Mouse (Mus musculus): Measurements from ENCODE around the gene Tbc1d2b. TPM values are rescaled to one million over a fixed set of nuclear protein-coding genes. Genes with fewer than 3 reads are reported as not detected.

Tbc1d2b gene
- polyA plus RNA-seq, 1 experiment, result 6.7 TPM

- Histone ChIP-seq H3K79me3 (ENCODE audit: low read depth) (no peaks in the 10 kb centered on the region), H3K4me3 (ENCODE audit: insufficient read depth, poor library complexity, severe bottlenecking) (no peak overlapping the region), H3K79me2 (ENCODE audit: control insufficient read depth, insufficient read depth) (no peaks in the 10 kb centered on the region), H3K27me3 (ENCODE audit: control insufficient read depth, insufficient read depth, insufficient read length) (no peaks in the 10 kb centered on the region), H3K36me3 (ENCODE audit: control insufficient read depth, insufficient read depth) (no peaks in the 10 kb centered on the region), H3ac (ENCODE audit: control insufficient read depth, insufficient read length, low read depth) (no peak overlapping the region)
- TF ChIP-seq USF1 (IDR thresholded peaks at IDR 0.05; ENCODE audit: low read depth) (no peak), MYOD1 (IDR thresholded peaks at IDR 0.05; ENCODE audit: control insufficient read depth, insufficient read length, low read depth) (no peak), CTCF (IDR thresholded peaks at IDR 0.05; ENCODE audit: control insufficient read depth, insufficient read depth, insufficient read length) (no peak), FOSL1 (IDR thresholded peaks at IDR 0.05; ENCODE audit: insufficient read depth, low read length, poor library complexity, severe bottlenecking) (no peak), CEBPB (IDR thresholded peaks at IDR 0.05; ENCODE audit: low read depth) (no peak), MAX (IDR thresholded peaks at IDR 0.05) (no peak), MYOG (IDR thresholded peaks at IDR 0.05; ENCODE audit: control insufficient read depth, extremely low read depth, insufficient read length) (no peak)
Observed at GRCm38 (mm10) chr9:90241041-90241440, 29.6 kb downstream of the Tbc1d2b start.

- Histone ChIP-seq H3K79me2 (ENCODE audit: control insufficient read depth, insufficient read depth) (no peaks in the 10 kb centered on the region), H3K36me3 (ENCODE audit: control insufficient read depth, insufficient read depth) (no peaks in the 10 kb centered on the region), H3ac (ENCODE audit: control insufficient read depth, insufficient read length, low read depth) (no peak overlapping the region), H3K27me3 (ENCODE audit: control insufficient read depth, insufficient read depth, insufficient read length) (no peaks in the 10 kb centered on the region), H3K4me3 (ENCODE audit: insufficient read depth, poor library complexity, severe bottlenecking) (no peak overlapping the region), H3K79me3 (ENCODE audit: low read depth) (no peaks in the 10 kb centered on the region)
- TF ChIP-seq FOSL1 (IDR thresholded peaks at IDR 0.05; ENCODE audit: insufficient read depth, low read length, poor library complexity, severe bottlenecking) (no peak), MYOG (IDR thresholded peaks at IDR 0.05; ENCODE audit: control insufficient read depth, extremely low read depth, insufficient read length) (no peak), USF1 (IDR thresholded peaks at IDR 0.05; ENCODE audit: low read depth) (no peak), CEBPB (IDR thresholded peaks at IDR 0.05; ENCODE audit: low read depth) (no peak), CTCF (IDR thresholded peaks at IDR 0.05; ENCODE audit: control insufficient read depth, insufficient read depth, insufficient read length) (no peak), MYOD1 (IDR thresholded peaks at IDR 0.05; ENCODE audit: control insufficient read depth, insufficient read length, low read depth) (no peak), MAX (IDR thresholded peaks at IDR 0.05) (no peak)
Observed at GRCm38 (mm10) chr9:90240560-90240959, 30.0 kb downstream of the Tbc1d2b start.

- H3K4me3 ChIP-seq (ENCODE audit: insufficient read depth, poor library complexity, severe bottlenecking), result no peak overlapping the region
Observed at GRCm38 (mm10) chr9:90237232-90238062, 33.2 kb downstream of the Tbc1d2b start.

GRCm38 (mm10) chr9:90236817-90237216 is 33.8 kb downstream of the Tbc1d2b start:
- Histone ChIP-seq H3K4me3 (ENCODE audit: insufficient read depth, poor library complexity, severe bottlenecking) (no peak overlapping the region), H3K27me3 (ENCODE audit: control insufficient read depth, insufficient read depth, insufficient read length) (no peaks in the 10 kb centered on the region), H3K79me2 (ENCODE audit: control insufficient read depth, insufficient read depth) (no peaks in the 10 kb centered on the region), H3ac (ENCODE audit: control insufficient read depth, insufficient read length, low read depth) (no peak overlapping the region), H3K79me3 (ENCODE audit: low read depth) (no peaks in the 10 kb centered on the region), H3K36me3 (ENCODE audit: control insufficient read depth, insufficient read depth) (no peaks in the 10 kb centered on the region)
- TF ChIP-seq FOSL1 (IDR thresholded peaks at IDR 0.05; ENCODE audit: insufficient read depth, low read length, poor library complexity, severe bottlenecking) (no peak), CEBPB (IDR thresholded peaks at IDR 0.05; ENCODE audit: low read depth) (no peak), MYOG (IDR thresholded peaks at IDR 0.05; ENCODE audit: control insufficient read depth, extremely low read depth, insufficient read length) (no peak), USF1 (IDR thresholded peaks at IDR 0.05; ENCODE audit: low read depth) (no peak), CTCF (IDR thresholded peaks at IDR 0.05; ENCODE audit: control insufficient read depth, insufficient read depth, insufficient read length) (no peak), MAX (IDR thresholded peaks at IDR 0.05) (no peak), MYOD1 (IDR thresholded peaks at IDR 0.05; ENCODE audit: control insufficient read depth, insufficient read length, low read depth) (no peak)

More at GRCm38 (mm10) chr9:90237232-90238062, 33.2 kb downstream of the Tbc1d2b start:
- no peaks in the 10 kb centered on the region for H3K27me3 ChIP-seq (ENCODE audit: control insufficient read depth, insufficient read depth, insufficient read length)
- H3K36me3 ChIP-seq (ENCODE audit: control insufficient read depth, insufficient read depth), result no peaks in the 10 kb centered on the region
- TF ChIP-seq USF1 (IDR thresholded peaks at IDR 0.05; ENCODE audit: low read depth), result no peak
- no peak for TF ChIP-seq MYOG (IDR thresholded peaks at IDR 0.05; ENCODE audit: control insufficient read depth, extremely low read depth, insufficient read length)
- TF ChIP-seq CTCF (IDR thresholded peaks at IDR 0.05; ENCODE audit: control insufficient read depth, insufficient read depth, insufficient read length), result no peak
- TF ChIP-seq CEBPB (IDR thresholded peaks at IDR 0.05; ENCODE audit: low read depth), result no peak
- TF ChIP-seq FOSL1 (IDR thresholded peaks at IDR 0.05; ENCODE audit: insufficient read depth, low read length, poor library complexity, severe bottlenecking), result no peak
- no peak for TF ChIP-seq MYOD1 (IDR thresholded peaks at IDR 0.05; ENCODE audit: control insufficient read depth, insufficient read length, low read depth)
- no peaks in the 10 kb centered on the region for H3K79me3 ChIP-seq (ENCODE audit: low read depth)
- no peak overlapping the region for H3ac ChIP-seq (ENCODE audit: control insufficient read depth, insufficient read length, low read depth)
- H3K79me2 ChIP-seq (ENCODE audit: control insufficient read depth, insufficient read depth), result no peaks in the 10 kb centered on the region

GRCm38 (mm10) chr9:90235258-90235882 is 35.2 kb downstream of the Tbc1d2b start:
- no peaks in the 10 kb centered on the region for H3K79me2 ChIP-seq (ENCODE audit: control insufficient read depth, insufficient read depth)
- no peak for TF ChIP-seq USF1 (IDR thresholded peaks at IDR 0.05; ENCODE audit: low read depth)
- TF ChIP-seq MYOG (IDR thresholded peaks at IDR 0.05; ENCODE audit: control insufficient read depth, extremely low read depth, insufficient read length), result no peak
- TF ChIP-seq CEBPB (IDR thresholded peaks at IDR 0.05; ENCODE audit: low read depth), result no peak
- TF ChIP-seq FOSL1 (IDR thresholded peaks at IDR 0.05; ENCODE audit: insufficient read depth, low read length, poor library complexity, severe bottlenecking), result no peak
- TF ChIP-seq MAX (IDR thresholded peaks at IDR 0.05), result no peak
- TF ChIP-seq CTCF (IDR thresholded peaks at IDR 0.05; ENCODE audit: control insufficient read depth, insufficient read depth, insufficient read length), result no peak
- TF ChIP-seq MYOD1 (IDR thresholded peaks at IDR 0.05; ENCODE audit: control insufficient read depth, insufficient read length, low read depth), result no peak

More at GRCm38 (mm10) chr9:90235258-90235882, 35.2 kb downstream of the Tbc1d2b start:
- Histone ChIP-seq H3K36me3 (ENCODE audit: control insufficient read depth, insufficient read depth) (no peaks in the 10 kb centered on the region), H3K4me3 (ENCODE audit: insufficient read depth, poor library complexity, severe bottlenecking) (no peak overlapping the region), H3ac (ENCODE audit: control insufficient read depth, insufficient read length, low read depth) (no peak overlapping the region), H3K79me3 (ENCODE audit: low read depth) (no peaks in the 10 kb centered on the region), H3K27me3 (ENCODE audit: control insufficient read depth, insufficient read depth, insufficient read length) (no peaks in the 10 kb centered on the region)
